Mouse (Mus musculus) heart, embryonic 16.5 days (tissue): ENCODE measurements around the gene Hoxb4. TPM values are rescaled to one million over a fixed set of nuclear protein-coding genes. Genes with fewer than 3 reads are reported as not detected.

Experiments used
- ATAC-seq: fragments of 200-750 bp; cut with Nextera tagmentation; replicated peaks from 2 replicates; pipeline ENCODE4 v1.8.0; 2017; ENCODE audit warnings: moderate number of reproducible peaks; ENCODE audit not compliant: insufficient read depth, low FRiP score; ENCODE audit errors: extremely low read depth
- H3K27ac ChIP-seq: fragments of 300-500 bp; sonication (generic); 2 replicates; pipeline ENCODE4 v1.5.1; 2014; ENCODE audit warnings: mild to moderate bottlenecking, low read length, control low read depth, moderate library complexity
- H3K27me3 ChIP-seq: fragments of 300-500 bp; sonication (generic); 2 replicates; pipeline ENCODE4 v1.6.1; 2014; ENCODE audit warnings: low read length, mixed read lengths; ENCODE audit not compliant: control insufficient read depth, insufficient read depth
- H3K36me3 ChIP-seq: fragments of 300-500 bp; sonication (generic); 2 replicates; pipeline ENCODE4 v1.6.1; 2014; ENCODE audit not compliant: control insufficient read depth, insufficient read depth
- H3K4me1 ChIP-seq: fragments of 300-500 bp; sonication (generic); 2 replicates; pipeline ENCODE4 v1.6.1; 2014; ENCODE audit warnings: low read length, mixed read lengths; ENCODE audit not compliant: control insufficient read depth, insufficient read depth
- H3K4me2 ChIP-seq: fragments of 300-500 bp; sonication (generic); 2 replicates; pipeline ENCODE4 v1.6.1; 2014; ENCODE audit warnings: low read depth, mild to moderate bottlenecking, control low read depth, low read length
- H3K4me3 ChIP-seq: fragments of 300-500 bp; sonication (generic); 2 replicates; pipeline ENCODE4 v1.5.1; 2014; ENCODE audit warnings: mild to moderate bottlenecking, control low read depth, low read length
- H3K9ac ChIP-seq: fragments of 300-500 bp; sonication (generic); 2 replicates; pipeline ENCODE4 v1.6.1; 2014; ENCODE audit warnings: low read length, control low read depth
- H3K9me3 ChIP-seq: fragments of 300-500 bp; sonication (generic); replicated peaks from 2 replicates; pipeline ENCODE4 v1.6.1; 2016; ENCODE audit warnings: low read length; ENCODE audit not compliant: control insufficient read depth
- WGBS: fragments of 180-500 bp; shearing (Covaris S2); extraction: QIAGEN DNeasy Blood & Tissue Kit; methylation state at CpG from one replicate; pipeline ENCODE4 v1.1.7; 2014; 5-methylcytosine and 5-hydroxymethylcytosine counted together
- polyA plus RNA-seq: library from polyadenylated mRNA; unstranded; fragments of >200 nt; fragmentation: Nextera tagmentation; extraction: Ambion mirVana; gene quantifications from 2 replicates; pipeline ENCODE4 v1.2.1, GENCODE M21; 2015

Gene Hoxb4
- polyA plus RNA-seq, 1 experiment from 2014 or later: 0.28 TPM

GRCm38 (mm10) chr11:96311520-96312417 is 6.3 kb upstream of the Hoxb4 start:
- 0 out of 2 replicates have a peak, but pooled peaks cover 2% of the 10 kb centered on the region for H3K4me1 ChIP-seq
- peak overlapping the region; percentile 47 for H3K4me2 ChIP-seq
- no peaks in the 10 kb centered on the region for H3K36me3 ChIP-seq
- H3K27me3 ChIP-seq: peaks cover 95% of the 10 kb centered on the region
- ATAC-seq: 0 out of 2 replicates have a peak, but pooled peaks have one; percentile 69
- H3K4me3 ChIP-seq: peak overlapping the region; percentile 35
- H3K27ac ChIP-seq: no peak overlapping the region
- 2% methylated on average over 30 of the region's 31 CpGs for WGBS
- H3K9ac ChIP-seq: no peak overlapping the region
- no peaks in the 10 kb centered on the region for H3K9me3 ChIP-seq

- no peak overlapping the region for H3K4me3 ChIP-seq
- H3K27ac ChIP-seq: no peak overlapping the region
- H3K27me3 ChIP-seq: peaks cover 92% of the 10 kb centered on the region
- H3K36me3 ChIP-seq: no peaks in the 10 kb centered on the region
- H3K9ac ChIP-seq: no peak overlapping the region
- no peak for ATAC-seq
- no peaks in the 10 kb centered on the region for H3K9me3 ChIP-seq
- H3K4me1 ChIP-seq: 0 out of 2 replicates have a peak, but pooled peaks cover 2% of the 10 kb centered on the region
- 42% methylated on average over 2 of the region's 2 CpGs for WGBS
- H3K4me2 ChIP-seq: no peak overlapping the region
These were observed 4.9 kb upstream of the Hoxb4 start for GRCm38 (mm10) chr11:96313134-96313533.

GRCm38 (mm10) chr11:96313806-96314428 is 4.2 kb upstream of the Hoxb4 start:
- Histone ChIP-seq H3K9ac (no peak overlapping the region), H3K4me2 (peak overlapping the region; percentile 17)

GRCm38 (mm10) chr11:96314671-96315343 is 3.3 kb upstream of the Hoxb4 start:
- Histone ChIP-seq H3K27me3 (peaks cover 92% of the 10 kb centered on the region), H3K4me2 (peak overlapping the region; percentile 17), H3K27ac (peak overlapping the region; percentile 4; the same call in 1 of the 2 replicates), H3K4me1 (0 out of 2 replicates have a peak, but pooled peaks cover 2% of the 10 kb centered on the region), H3K36me3 (no peaks in the 10 kb centered on the region), H3K9ac (peak overlapping the region; percentile 42), H3K9me3 (no peaks in the 10 kb centered on the region), H3K4me3 (peak overlapping the region; percentile 33)
- 3% methylated on average over 34 of the region's 34 CpGs for WGBS
- no peak for ATAC-seq

More at GRCm38 (mm10) chr11:96313806-96314428, 4.2 kb upstream of the Hoxb4 start:
- Histone ChIP-seq H3K27ac (no peak overlapping the region), H3K4me1 (0 out of 2 replicates have a peak, but pooled peaks cover 2% of the 10 kb centered on the region), H3K36me3 (no peaks in the 10 kb centered on the region), H3K4me3 (no peak overlapping the region), H3K9me3 (no peaks in the 10 kb centered on the region), H3K27me3 (peaks cover 92% of the 10 kb centered on the region)
- no peak for ATAC-seq
- 20% methylated on average over 12 of the region's 12 CpGs for WGBS

GRCm38 (mm10) chr11:96315344-96315681 is 2.8 kb upstream of the Hoxb4 start:
- no peak overlapping the region for H3K9ac ChIP-seq
- WGBS: 21% methylated on average over 5 of the region's 5 CpGs

GRCm38 (mm10) chr11:96316696-96317607 is 1.1 kb upstream of the Hoxb4 start:
- no peak overlapping the region for H3K4me3 ChIP-seq
- WGBS: 15% methylated on average over 18 of the region's 18 CpGs
- no peaks in the 10 kb centered on the region for H3K36me3 ChIP-seq
- no peak overlapping the region for H3K27ac ChIP-seq
- H3K4me2 ChIP-seq: no peak overlapping the region
- no peak for ATAC-seq
- no peak overlapping the region for H3K9ac ChIP-seq
- no peaks in the 10 kb centered on the region for H3K4me1 ChIP-seq
- H3K27me3 ChIP-seq: peaks cover 93% of the 10 kb centered on the region
- no peaks in the 10 kb centered on the region for H3K9me3 ChIP-seq

More at GRCm38 (mm10) chr11:96315344-96315681, 2.8 kb upstream of the Hoxb4 start:
- no peak overlapping the region for H3K27ac ChIP-seq
- H3K4me1 ChIP-seq: 0 out of 2 replicates have a peak, but pooled peaks cover 2% of the 10 kb centered on the region
- no peak for ATAC-seq
- H3K4me3 ChIP-seq: peak overlapping the region; percentile 33
- H3K4me2 ChIP-seq: peak overlapping the region; percentile 17; the same call in 1 of the 2 replicates
- H3K27me3 ChIP-seq: peaks cover 90% of the 10 kb centered on the region
- no peaks in the 10 kb centered on the region for H3K9me3 ChIP-seq
- no peaks in the 10 kb centered on the region for H3K36me3 ChIP-seq

- ATAC-seq: peak; percentile 60; the same call in 1 of the 2 replicates
- H3K27ac ChIP-seq: peak overlapping the region; percentile 41
- H3K4me1 ChIP-seq: no peaks in the 10 kb centered on the region
- peak overlapping the region; percentile 50 for H3K4me3 ChIP-seq
- H3K4me2 ChIP-seq: peak overlapping the region; percentile 54
- H3K9ac ChIP-seq: peak overlapping the region; percentile 65
- WGBS: under 1% methylated on average over 44 of the region's 45 CpGs
- no peaks in the 10 kb centered on the region for H3K36me3 ChIP-seq
- H3K9me3 ChIP-seq: no peaks in the 10 kb centered on the region
- H3K27me3 ChIP-seq: peaks cover 93% of the 10 kb centered on the region
These were observed 452 bp downstream of the Hoxb4 start for GRCm38 (mm10) chr11:96318368-96319070.
